Mouse (Mus musculus): ENCODE data around the gene Camk1.

GRCm38 (mm10) chr6:113333137-113333950, 10.4 kb downstream of the Camk1 start:
- no peak for TF ChIP-seq CTCF (IDR thresholded peaks at IDR 0.05)
- no peak for TF ChIP-seq EP300 (IDR thresholded peaks at IDR 0.05)
